Mouse (Mus musculus): ENCODE results near the gene Flnb. TPM values are rescaled to one million over a fixed set of nuclear protein-coding genes. Genes with fewer than 3 reads are reported as not detected.
A peak's percentile ranks its signal among the peaks of the same experiment; 100 is the strongest.

The Flnb gene
- polyA plus RNA-seq, 1 experiment from 2014 or later, result 32.4 TPM

GRCm38 (mm10) chr14:7943801-7944135 lies 126.0 kb downstream of the Flnb start:
- Histone ChIP-seq H3K4me3 (no peak overlapping the region), H3K4me2 (replicated peaks) (no peak overlapping the region), H3K9ac (no peak overlapping the region), H3K27ac (no peak overlapping the region), H3K27me3 (no peaks in the 10 kb centered on the region), H3K4me1 (no peaks in the 10 kb centered on the region), H3K9me3 (replicated peaks) (no peaks in the 10 kb centered on the region), H3K36me3 (peaks cover 49% of the 10 kb centered on the region)
- WGBS, result 83% methylated on average over 3 of the region's 3 CpGs
- no peak for ATAC-seq (ENCODE audit: low FRiP score)

- peaks cover 51% of the 10 kb centered on the region for H3K36me3 ChIP-seq
- H3K4me3 ChIP-seq, result no peak overlapping the region
- H3K4me1 ChIP-seq, result no peaks in the 10 kb centered on the region
- no peaks in the 10 kb centered on the region for H3K27me3 ChIP-seq
- peak; percentile 35; the same call in 1 of the 2 replicates for ATAC-seq (ENCODE audit: low FRiP score)
- no peaks in the 10 kb centered on the region for H3K9me3 ChIP-seq (replicated peaks)
- no peak overlapping the region for H3K27ac ChIP-seq
- no peak overlapping the region for H3K4me2 ChIP-seq (replicated peaks)
- no peak overlapping the region for H3K9ac ChIP-seq
- 61% methylated on average over 8 of the region's 8 CpGs for WGBS
Observed at GRCm38 (mm10) chr14:7944349-7945039, 126.7 kb downstream of the Flnb start.

GRCm38 (mm10) chr14:7945261-7945660 lies 127.5 kb downstream of the Flnb start:
- peaks cover 51% of the 10 kb centered on the region for H3K36me3 ChIP-seq
- H3K4me2 ChIP-seq (replicated peaks), result no peak overlapping the region
- no peaks in the 10 kb centered on the region for H3K27me3 ChIP-seq
- WGBS, result 76% methylated on average over 5 of the region's 5 CpGs
- H3K4me3 ChIP-seq, result no peak overlapping the region
- H3K9me3 ChIP-seq (replicated peaks), result no peaks in the 10 kb centered on the region
- no peak for ATAC-seq (ENCODE audit: low FRiP score)
- H3K27ac ChIP-seq, result no peak overlapping the region
- no peaks in the 10 kb centered on the region for H3K4me1 ChIP-seq
- H3K9ac ChIP-seq, result no peak overlapping the region

GRCm38 (mm10) chr14:7951234-7951633 lies 133.5 kb downstream of the Flnb start:
- no peak for ATAC-seq (ENCODE audit: low FRiP score)
- 96% methylated on average over 9 of the region's 9 CpGs for WGBS
- no peak overlapping the region for H3K9ac ChIP-seq

GRCm38 (mm10) chr14:7952610-7953254 lies 135.0 kb downstream of the Flnb start:
- Histone ChIP-seq H3K4me1 (peaks cover 13% of the 10 kb centered on the region), H3K9me3 (replicated peaks) (no peaks in the 10 kb centered on the region), H3K27ac (no peak overlapping the region), H3K36me3 (peaks cover 37% of the 10 kb centered on the region), H3K27me3 (no peaks in the 10 kb centered on the region), H3K4me2 (replicated peaks) (no peak overlapping the region), H3K4me3 (no peak overlapping the region), H3K9ac (no peak overlapping the region)
- no peak for ATAC-seq (ENCODE audit: low FRiP score)
- 40% methylated on average over 12 of the region's 12 CpGs for WGBS

More at GRCm38 (mm10) chr14:7951234-7951633, 133.5 kb downstream of the Flnb start:
- Histone ChIP-seq H3K9me3 (replicated peaks) (no peaks in the 10 kb centered on the region), H3K4me2 (replicated peaks) (no peak overlapping the region), H3K4me1 (peaks cover 8% of the 10 kb centered on the region; the same call in 1 of the 2 replicates), H3K4me3 (no peak overlapping the region), H3K36me3 (peaks cover 37% of the 10 kb centered on the region), H3K27me3 (no peaks in the 10 kb centered on the region), H3K27ac (no peak overlapping the region)

- H3K9ac ChIP-seq, result no peak overlapping the region
- WGBS, result 22% methylated on average over 6 of the region's 6 CpGs
- H3K4me1 ChIP-seq, result peaks cover 13% of the 10 kb centered on the region
- H3K9me3 ChIP-seq (replicated peaks), result no peaks in the 10 kb centered on the region
- H3K4me2 ChIP-seq (replicated peaks), result no peak overlapping the region
- H3K4me3 ChIP-seq, result no peak overlapping the region
- H3K27me3 ChIP-seq, result no peaks in the 10 kb centered on the region
- H3K27ac ChIP-seq, result no peak overlapping the region
- H3K36me3 ChIP-seq, result peaks cover 26% of the 10 kb centered on the region
- no peak for ATAC-seq (ENCODE audit: low FRiP score)
Observed at GRCm38 (mm10) chr14:7954071-7954471, 136.3 kb downstream of the Flnb start.

GRCm38 (mm10) chr14:7956427-7956826 lies 138.7 kb downstream of the Flnb start:
- peaks cover 13% of the 10 kb centered on the region for H3K4me1 ChIP-seq
- no peak overlapping the region for H3K9ac ChIP-seq
- no peaks in the 10 kb centered on the region for H3K9me3 ChIP-seq (replicated peaks)
- H3K27ac ChIP-seq, result no peak overlapping the region
- 79% methylated on average over 10 of the region's 10 CpGs for WGBS
- ATAC-seq (ENCODE audit: low FRiP score), result no peak
- H3K4me2 ChIP-seq (replicated peaks), result no peak overlapping the region
- no peaks in the 10 kb centered on the region for H3K27me3 ChIP-seq
- H3K36me3 ChIP-seq, result peaks cover 5% of the 10 kb centered on the region; the same call in 1 of the 2 replicates
- H3K4me3 ChIP-seq, result no peak overlapping the region

- no peaks in the 10 kb centered on the region for H3K9me3 ChIP-seq (replicated peaks)
- WGBS, result 49% methylated on average over 9 of the region's 9 CpGs
- peak; percentile 39; the same call in 1 of the 2 replicates for ATAC-seq (ENCODE audit: low FRiP score)
- no peak within 1 kb of the TSS for H3K4me2 ChIP-seq (replicated peaks)
- H3K36me3 ChIP-seq, result no peaks in the 10 kb centered on the region
- peaks cover 13% of the 10 kb centered on the region for H3K4me1 ChIP-seq
- H3K9ac ChIP-seq, result no peak within 1 kb of the TSS
- no peaks in the 10 kb centered on the region for H3K27me3 ChIP-seq
- no peak within 1 kb of the TSS for H3K4me3 ChIP-seq
- H3K27ac ChIP-seq, result no peak within 1 kb of the TSS
Observed at GRCm38 (mm10) chr14:7957049-7957448, 139.3 kb downstream of the Flnb start, which contains the start of gene Gm45521. TSS of gene Gm45521 (plus strand) at chr14:7957288.

- H3K27ac ChIP-seq, result no peak overlapping the region
- 49% methylated on average over 11 of the region's 11 CpGs for WGBS
- no peak overlapping the region for H3K9ac ChIP-seq
- no peaks in the 10 kb centered on the region for H3K27me3 ChIP-seq
- 0 out of 2 replicates have a peak, but pooled peaks have one; percentile 40 for ATAC-seq (ENCODE audit: low FRiP score)
- peaks cover 5% of the 10 kb centered on the region; the same call in 1 of the 2 replicates for H3K4me1 ChIP-seq
- no peaks in the 10 kb centered on the region for H3K9me3 ChIP-seq (replicated peaks)
- H3K36me3 ChIP-seq, result no peaks in the 10 kb centered on the region
- H3K4me3 ChIP-seq, result no peak overlapping the region
- no peak overlapping the region for H3K4me2 ChIP-seq (replicated peaks)
Observed at GRCm38 (mm10) chr14:7960616-7961015, 142.9 kb downstream of the Flnb start.

- 77% methylated on average over 5 of the region's 5 CpGs for WGBS
- H3K36me3 ChIP-seq, result no peaks in the 10 kb centered on the region
- no peaks in the 10 kb centered on the region for H3K27me3 ChIP-seq
- H3K4me2 ChIP-seq (replicated peaks), result no peak overlapping the region
- H3K4me3 ChIP-seq, result no peak overlapping the region
- no peaks in the 10 kb centered on the region for H3K9me3 ChIP-seq (replicated peaks)
- H3K27ac ChIP-seq, result no peak overlapping the region
- H3K9ac ChIP-seq, result no peak overlapping the region
- no peak for ATAC-seq (ENCODE audit: low FRiP score)
- H3K4me1 ChIP-seq, result peaks cover 5% of the 10 kb centered on the region; the same call in 1 of the 2 replicates
Observed at GRCm38 (mm10) chr14:7961714-7962113, 144.0 kb downstream of the Flnb start.

- H3K27me3 ChIP-seq, result no peaks in the 10 kb centered on the region
- H3K9ac ChIP-seq, result no peak overlapping the region
- H3K4me3 ChIP-seq, result no peak overlapping the region
- H3K4me2 ChIP-seq (replicated peaks), result no peak overlapping the region
- H3K36me3 ChIP-seq, result no peaks in the 10 kb centered on the region
- H3K9me3 ChIP-seq (replicated peaks), result no peaks in the 10 kb centered on the region
- no peaks in the 10 kb centered on the region for H3K4me1 ChIP-seq
- no peak overlapping the region for H3K27ac ChIP-seq
- WGBS, result 87% methylated on average over 2 of the region's 2 CpGs
- no peak for ATAC-seq (ENCODE audit: low FRiP score)
Observed at GRCm38 (mm10) chr14:7962626-7963025, 144.9 kb downstream of the Flnb start.

- Histone ChIP-seq H3K9ac (no peak overlapping the region), H3K36me3 (no peaks in the 10 kb centered on the region), H3K4me1 (no peaks in the 10 kb centered on the region), H3K4me3 (no peak overlapping the region), H3K27ac (no peak overlapping the region), H3K4me2 (replicated peaks) (no peak overlapping the region), H3K9me3 (replicated peaks) (no peaks in the 10 kb centered on the region), H3K27me3 (no peaks in the 10 kb centered on the region)
- ATAC-seq (ENCODE audit: low FRiP score), result no peak
- WGBS, result 66% methylated on average over 7 of the region's 7 CpGs
Observed at GRCm38 (mm10) chr14:7963160-7963559, 145.4 kb downstream of the Flnb start.

Measured in hindbrain, embryonic 12.5 days (tissue).